Mouse (Mus musculus) ovary, postnatal 14 days (tissue): ENCODE data around the gene Cyp2d34.

ENCODE experiments used
- DNase-seq: peaks from one replicate; pipeline ENCODE4 v3.0.0; 2022; ENCODE audit warnings: low spot score

The Cyp2d34 gene

GRCm38 (mm10) chr15:82620531-82621202 lies at the start of gene Cyp2d34:
TSS of gene Cyp2d34 (minus strand) at chr15:82620946.
- no peak for DNase-seq

- no peak for DNase-seq
Observed at GRCm38 (mm10) chr15:82656346-82656745, 35.6 kb upstream of the Cyp2d34 start.

GRCm38 (mm10) chr15:82644371-82644770 lies 23.6 kb upstream of the Cyp2d34 start:
- DNase-seq: no peak

GRCm38 (mm10) chr15:82643771-82644170 lies 23.0 kb upstream of the Cyp2d34 start:
- DNase-seq: no peak

GRCm38 (mm10) chr15:82642771-82643170 lies 22.0 kb upstream of the Cyp2d34 start:
- DNase-seq: no peak

GRCm38 (mm10) chr15:82641921-82642320 lies 21.2 kb upstream of the Cyp2d34 start:
- no peak for DNase-seq

- DNase-seq: no peak
Observed at GRCm38 (mm10) chr15:82641390-82641789, 20.6 kb upstream of the Cyp2d34 start.

GRCm38 (mm10) chr15:82640201-82640600 lies 19.5 kb upstream of the Cyp2d34 start:
- no peak for DNase-seq

- no peak for DNase-seq
Observed at GRCm38 (mm10) chr15:82637130-82638075, 16.7 kb upstream of the Cyp2d34 start.

- DNase-seq: no peak
Observed at GRCm38 (mm10) chr15:82634976-82635375, 14.2 kb upstream of the Cyp2d34 start.

GRCm38 (mm10) chr15:82621993-82622392 lies 1.2 kb upstream of the Cyp2d34 start:
- no peak for DNase-seq

GRCm38 (mm10) chr15:82618362-82619020 lies 2.3 kb downstream of the Cyp2d34 start:
- no peak for DNase-seq

GRCm38 (mm10) chr15:82582621-82583020 lies 38.1 kb downstream of the Cyp2d34 start:
- DNase-seq: no peak

GRCm38 (mm10) chr15:82579071-82579470 lies 41.7 kb downstream of the Cyp2d34 start:
- DNase-seq: no peak

GRCm38 (mm10) chr15:82572856-82573255 lies 47.9 kb downstream of the Cyp2d34 start:
- no peak for DNase-seq
